Mouse (Mus musculus): ENCODE data around the gene Wipi1.

- TF ChIP-seq CTCF (IDR thresholded peaks at IDR 0.05; ENCODE audit: borderline replicate concordance, insufficient read depth, low read length), result no peak
- 0 out of 2 replicates have a peak, but pooled peaks have one; percentile 19 for TF ChIP-seq POLR2A (IDR thresholded peaks at IDR 0.05; ENCODE audit: low read depth, low read length)
Observed at GRCm38 (mm10) chr11:109610046-109610794, 1.5 kb downstream of the Wipi1 start.
